Mouse (Mus musculus): ENCODE data around the gene Akp3. TPM values are rescaled to one million over a fixed set of nuclear protein-coding genes. Genes with fewer than 3 reads are reported as not detected.

The Akp3 gene
- polyA plus RNA-seq, 1 experiment from 2014 or later = not detected

DNA sequence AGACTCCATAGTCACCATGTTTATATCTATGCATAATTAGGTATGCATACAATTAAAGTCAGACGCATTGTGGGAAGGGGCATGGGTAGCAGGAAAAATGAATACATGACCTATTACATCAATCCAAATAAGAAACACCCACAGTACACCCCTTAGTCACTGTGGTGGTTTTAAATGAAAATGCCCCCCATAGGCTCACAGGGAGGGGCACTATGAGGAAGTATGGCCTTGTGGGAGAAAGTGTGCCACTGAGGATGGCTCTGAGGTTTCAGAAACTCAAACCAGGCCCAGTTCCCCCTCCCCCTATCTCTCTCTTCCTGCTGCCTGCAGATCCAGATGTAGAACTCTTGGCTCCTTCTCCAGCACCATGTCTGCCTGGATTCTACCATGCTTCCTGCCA lies 20.8 kb upstream of the Akp3 start:
- 80% methylated on average over 1 of the region's 1 CpGs for WGBS
- Histone ChIP-seq H3K9me3 (ENCODE audit: control insufficient read depth, low read length) (no peaks in the 10 kb centered on the region), H3K4me1 (replicated peaks; ENCODE audit: control insufficient read depth, insufficient read depth, low read length) (no peaks in the 10 kb centered on the region), H3K4me2 (ENCODE audit: low read depth, low read length) (no peak overlapping the region), H3K4me3 (ENCODE audit: low read length) (no peak overlapping the region), H3K27me3 (ENCODE audit: control insufficient read depth, insufficient read depth, low read depth, low read length) (no peaks in the 10 kb centered on the region; the same call in 1 of the 2 replicates), H3K27ac (ENCODE audit: low read length) (no peak overlapping the region), H3K9ac (ENCODE audit: low read length) (no peak overlapping the region), H3K36me3 (ENCODE audit: control insufficient read depth, insufficient read depth, low read length) (no peaks in the 10 kb centered on the region)
- no peak for ATAC-seq (ENCODE audit: low read depth)

DNA sequence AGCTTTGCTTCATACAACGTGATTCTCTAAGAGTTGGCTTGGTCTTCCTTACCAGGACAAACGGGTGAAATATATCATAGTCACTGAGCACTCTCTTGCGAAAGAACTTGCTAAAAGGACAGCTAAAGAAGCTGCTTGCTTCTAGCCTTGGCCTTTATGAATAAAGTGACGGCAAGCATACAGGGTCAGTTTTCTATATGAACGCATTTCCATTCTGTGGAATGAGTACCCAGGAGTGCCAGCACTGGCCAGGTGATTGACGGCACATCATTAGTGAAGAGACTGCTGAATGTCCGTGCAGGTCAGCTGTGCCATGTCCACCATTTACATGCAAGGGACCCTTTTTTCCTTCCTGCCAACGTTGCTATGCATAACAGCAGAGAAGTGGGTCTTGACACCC lies 18.2 kb upstream of the Akp3 start:
- no peak for ATAC-seq (ENCODE audit: low read depth)
- Histone ChIP-seq H3K9me3 (ENCODE audit: control insufficient read depth, low read length) (no peaks in the 10 kb centered on the region), H3K4me1 (replicated peaks; ENCODE audit: control insufficient read depth, insufficient read depth, low read length) (no peaks in the 10 kb centered on the region), H3K27me3 (ENCODE audit: control insufficient read depth, insufficient read depth, low read depth, low read length) (no peaks in the 10 kb centered on the region), H3K36me3 (ENCODE audit: control insufficient read depth, insufficient read depth, low read length) (no peaks in the 10 kb centered on the region), H3K9ac (ENCODE audit: low read length) (no peak overlapping the region), H3K27ac (ENCODE audit: low read length) (no peak overlapping the region), H3K4me2 (ENCODE audit: low read depth, low read length) (no peak overlapping the region), H3K4me3 (ENCODE audit: low read length) (no peak overlapping the region)
- WGBS = 67% methylated on average over 8 of the region's 8 CpGs

DNA sequence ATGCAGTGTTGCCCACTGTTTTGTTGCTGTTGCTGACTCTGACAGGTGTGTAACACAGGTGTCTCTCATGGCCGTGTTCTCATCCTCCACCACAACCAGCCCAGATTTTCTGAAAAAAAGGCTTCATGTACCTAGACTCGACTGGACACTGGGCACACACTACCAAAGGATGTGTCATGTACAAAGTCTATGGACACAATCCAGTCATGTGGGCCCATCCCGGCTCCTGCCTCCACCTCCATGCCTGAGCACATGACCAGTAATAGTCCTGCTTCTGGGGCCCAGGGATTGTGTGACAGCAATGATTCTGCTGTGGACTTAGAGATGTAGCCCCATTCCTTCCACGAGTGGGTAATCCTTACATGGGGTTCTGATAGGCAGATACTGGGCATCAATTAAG lies 16.2 kb upstream of the Akp3 start:
- Histone ChIP-seq H3K27me3 (ENCODE audit: control insufficient read depth, insufficient read depth, low read depth, low read length) (no peaks in the 10 kb centered on the region), H3K9ac (ENCODE audit: low read length) (no peak overlapping the region), H3K4me1 (replicated peaks; ENCODE audit: control insufficient read depth, insufficient read depth, low read length) (no peaks in the 10 kb centered on the region), H3K4me3 (ENCODE audit: low read length) (no peak overlapping the region), H3K9me3 (ENCODE audit: control insufficient read depth, low read length) (no peaks in the 10 kb centered on the region), H3K36me3 (ENCODE audit: control insufficient read depth, insufficient read depth, low read length) (no peaks in the 10 kb centered on the region), H3K27ac (ENCODE audit: low read length) (no peak overlapping the region), H3K4me2 (ENCODE audit: low read depth, low read length) (no peak overlapping the region)
- no peak for ATAC-seq (ENCODE audit: low read depth)
- 80% methylated on average over 4 of the region's 4 CpGs for WGBS

DNA sequence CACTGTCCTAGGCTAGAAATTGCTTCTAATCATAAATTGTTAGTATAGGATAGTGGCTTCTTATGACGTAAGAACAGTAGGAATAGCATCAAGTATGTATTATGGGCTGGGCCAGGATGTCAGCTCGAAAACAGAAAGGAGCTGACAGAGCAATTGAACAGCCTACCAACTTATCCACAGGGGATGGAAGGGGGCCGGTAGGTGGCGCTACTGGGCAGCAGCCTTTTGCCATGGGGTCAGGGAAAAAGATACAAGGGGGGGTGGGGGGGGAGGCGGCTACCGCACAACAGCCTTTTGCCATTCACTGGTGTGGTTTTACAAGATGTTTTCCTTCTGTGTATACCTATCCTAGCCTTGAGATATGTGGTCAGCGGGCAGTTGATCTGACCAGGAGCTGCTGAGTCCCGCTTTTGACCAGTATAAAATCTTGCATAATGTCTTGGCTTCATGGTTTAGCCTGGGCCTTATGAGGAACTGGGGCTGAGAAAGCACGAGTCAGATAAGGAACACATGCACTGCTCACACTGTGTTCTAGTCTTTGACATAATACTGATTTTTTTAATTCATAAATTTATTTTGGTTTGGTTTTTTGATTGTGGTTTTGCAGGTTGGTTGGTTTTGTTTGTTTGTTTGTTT lies 12.9 kb upstream of the Akp3 start:
- ATAC-seq (ENCODE audit: low read depth) = no peak
- 35% methylated on average over 9 of the region's 9 CpGs for WGBS
- Histone ChIP-seq H3K36me3 (ENCODE audit: control insufficient read depth, insufficient read depth, low read length) (no peaks in the 10 kb centered on the region), H3K9ac (ENCODE audit: low read length) (no peak overlapping the region), H3K27me3 (ENCODE audit: control insufficient read depth, insufficient read depth, low read depth, low read length) (no peaks in the 10 kb centered on the region), H3K4me1 (replicated peaks; ENCODE audit: control insufficient read depth, insufficient read depth, low read length) (no peaks in the 10 kb centered on the region), H3K4me3 (ENCODE audit: low read length) (no peak overlapping the region), H3K4me2 (ENCODE audit: low read depth, low read length) (no peak overlapping the region), H3K27ac (ENCODE audit: low read length) (no peak overlapping the region), H3K9me3 (ENCODE audit: control insufficient read depth, low read length) (no peaks in the 10 kb centered on the region)

DNA sequence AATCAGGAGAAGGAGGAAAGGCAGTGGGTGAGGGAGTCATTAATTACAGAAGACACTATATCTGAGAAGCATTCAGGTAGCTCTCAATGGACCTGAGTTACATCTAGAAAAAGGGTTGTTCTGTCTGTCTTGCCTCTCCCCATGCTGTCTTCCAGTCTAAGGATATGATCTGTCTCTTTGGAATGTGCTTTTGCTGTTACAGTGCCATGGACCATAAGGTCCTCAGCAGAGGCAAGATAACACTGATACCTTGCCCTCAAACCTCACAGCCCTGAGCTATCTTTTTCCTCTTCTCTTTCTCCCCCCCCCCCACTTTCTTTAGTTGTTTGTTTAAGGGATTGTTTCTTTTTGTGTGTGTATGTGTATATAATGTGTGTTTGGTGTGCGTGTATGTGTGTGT lies 10.0 kb upstream of the Akp3 start:
- no peaks in the 10 kb centered on the region for H3K9me3 ChIP-seq (ENCODE audit: control insufficient read depth, low read length)
- H3K27ac ChIP-seq (ENCODE audit: low read length) = no peak overlapping the region
- H3K4me2 ChIP-seq (ENCODE audit: low read depth, low read length) = no peak overlapping the region
- no peaks in the 10 kb centered on the region for H3K4me1 ChIP-seq (replicated peaks; ENCODE audit: control insufficient read depth, insufficient read depth, low read length)
- ATAC-seq (ENCODE audit: low read depth) = no peak
- H3K36me3 ChIP-seq (ENCODE audit: control insufficient read depth, insufficient read depth, low read length) = no peaks in the 10 kb centered on the region
- WGBS = 72% methylated on average over 1 of the region's 1 CpGs
- no peak overlapping the region for H3K9ac ChIP-seq (ENCODE audit: low read length)
- H3K27me3 ChIP-seq (ENCODE audit: control insufficient read depth, insufficient read depth, low read depth, low read length) = no peaks in the 10 kb centered on the region
- H3K4me3 ChIP-seq (ENCODE audit: low read length) = no peak overlapping the region

DNA sequence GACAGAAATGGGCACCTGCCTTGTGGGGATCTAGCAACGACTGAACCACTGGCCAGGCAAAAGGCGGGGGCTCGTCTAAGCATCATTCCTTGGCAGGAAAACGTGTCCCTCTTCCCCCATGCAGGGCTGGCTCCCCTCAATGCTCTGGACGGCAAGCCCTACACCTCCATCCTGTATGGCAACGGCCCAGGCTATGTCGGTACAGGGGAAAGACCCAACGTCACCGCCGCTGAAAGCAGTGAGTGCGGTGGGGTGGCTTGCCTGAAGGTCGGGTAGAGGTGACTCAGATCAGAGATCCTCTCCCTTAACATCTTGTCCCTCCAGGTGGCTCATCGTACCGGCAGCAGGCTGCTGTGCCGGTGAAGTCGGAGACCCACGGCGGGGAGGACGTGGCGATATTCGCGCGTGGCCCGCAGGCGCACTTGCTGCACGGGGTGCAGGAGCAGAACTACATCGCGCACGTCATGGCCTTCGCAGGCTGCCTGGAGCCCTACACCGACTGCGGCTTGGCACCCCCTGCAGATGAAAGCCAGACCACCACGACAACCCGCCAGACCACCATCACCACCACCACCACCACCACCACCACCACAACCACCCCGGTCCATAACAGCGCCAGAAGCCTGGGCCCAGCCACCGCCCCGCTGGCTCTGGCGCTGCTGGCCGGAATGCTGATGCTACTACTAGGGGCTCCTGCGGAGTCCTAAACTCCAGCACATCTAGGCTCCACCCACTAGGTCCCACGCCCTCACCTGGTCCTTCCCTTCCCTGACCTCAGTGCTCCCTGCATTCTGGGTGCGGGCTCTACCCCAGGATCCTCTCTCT lies 2.6 kb downstream of the Akp3 start:
- H3K4me1 ChIP-seq (replicated peaks; ENCODE audit: control insufficient read depth, insufficient read depth, low read length) = no peaks in the 10 kb centered on the region
- no peak overlapping the region for H3K4me2 ChIP-seq (ENCODE audit: low read depth, low read length)
- H3K27me3 ChIP-seq (ENCODE audit: control insufficient read depth, insufficient read depth, low read depth, low read length) = peaks cover 32% of the 10 kb centered on the region
- WGBS = 10% methylated on average over 43 of the region's 43 CpGs
- no peak for ATAC-seq (ENCODE audit: low read depth)
- no peaks in the 10 kb centered on the region for H3K36me3 ChIP-seq (ENCODE audit: control insufficient read depth, insufficient read depth, low read length)
- no peak overlapping the region for H3K27ac ChIP-seq (ENCODE audit: low read length)
- no peak overlapping the region for H3K4me3 ChIP-seq (ENCODE audit: low read length)
- H3K9ac ChIP-seq (ENCODE audit: low read length) = no peak overlapping the region
- H3K9me3 ChIP-seq (ENCODE audit: control insufficient read depth, low read length) = no peaks in the 10 kb centered on the region

DNA sequence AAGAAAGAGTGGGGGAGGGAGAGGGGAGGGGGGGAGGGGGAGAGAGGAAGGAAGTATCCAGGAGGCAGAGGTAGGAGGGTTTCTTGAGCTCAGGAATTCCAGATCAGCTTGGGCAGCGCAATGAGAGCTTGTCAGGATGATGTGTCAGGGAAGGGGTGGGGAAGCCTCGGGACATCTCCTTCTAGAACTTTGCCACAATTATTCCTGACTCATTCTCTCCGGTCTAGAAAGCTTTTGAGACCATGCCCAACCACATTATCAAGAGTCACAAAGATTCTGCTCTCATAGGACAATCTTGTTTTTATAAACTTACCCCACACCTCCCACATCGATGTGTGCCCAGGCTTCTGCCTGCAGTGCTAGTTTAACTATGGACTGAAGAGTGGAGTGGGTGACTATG lies 7.0 kb downstream of the Akp3 start:
- no peaks in the 10 kb centered on the region for H3K9me3 ChIP-seq (ENCODE audit: control insufficient read depth, low read length)
- H3K27ac ChIP-seq (ENCODE audit: low read length) = no peak overlapping the region
- peaks cover 25% of the 10 kb centered on the region for H3K27me3 ChIP-seq (ENCODE audit: control insufficient read depth, insufficient read depth, low read depth, low read length)
- no peaks in the 10 kb centered on the region for H3K36me3 ChIP-seq (ENCODE audit: control insufficient read depth, insufficient read depth, low read length)
- H3K9ac ChIP-seq (ENCODE audit: low read length) = no peak overlapping the region
- no peaks in the 10 kb centered on the region for H3K4me1 ChIP-seq (replicated peaks; ENCODE audit: control insufficient read depth, insufficient read depth, low read length)
- no peak overlapping the region for H3K4me3 ChIP-seq (ENCODE audit: low read length)
- WGBS = 79% methylated on average over 4 of the region's 4 CpGs
- no peak for ATAC-seq (ENCODE audit: low read depth)
- no peak overlapping the region for H3K4me2 ChIP-seq (ENCODE audit: low read depth, low read length)

DNA sequence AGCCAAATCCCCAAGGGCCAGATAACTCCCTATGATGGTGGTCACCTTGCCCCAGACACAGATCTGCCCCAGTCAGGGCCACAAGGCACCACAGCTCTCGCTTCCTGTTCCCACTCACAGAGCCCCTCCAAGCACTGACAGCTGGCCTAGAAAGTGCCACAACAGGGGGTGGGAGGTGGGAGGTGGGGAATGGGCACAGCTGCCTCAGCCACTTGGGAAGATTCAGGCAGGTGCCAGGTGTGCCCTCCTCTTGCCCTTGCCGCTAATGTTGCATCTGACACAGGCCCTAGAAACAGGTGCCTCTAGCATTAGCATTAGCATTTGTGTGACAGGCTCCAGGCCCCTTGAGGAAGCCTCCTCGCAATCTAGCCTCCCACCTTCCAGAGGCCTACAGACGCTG lies 16.8 kb downstream of the Akp3 start:
- Histone ChIP-seq H3K4me2 (ENCODE audit: low read depth, low read length) (no peak overlapping the region), H3K9ac (ENCODE audit: low read length) (no peak overlapping the region), H3K4me1 (replicated peaks; ENCODE audit: control insufficient read depth, insufficient read depth, low read length) (no peaks in the 10 kb centered on the region), H3K27me3 (ENCODE audit: control insufficient read depth, insufficient read depth, low read depth, low read length) (no peaks in the 10 kb centered on the region), H3K9me3 (ENCODE audit: control insufficient read depth, low read length) (no peaks in the 10 kb centered on the region), H3K4me3 (ENCODE audit: low read length) (no peak overlapping the region), H3K27ac (ENCODE audit: low read length) (no peak overlapping the region), H3K36me3 (ENCODE audit: control insufficient read depth, insufficient read depth, low read length) (no peaks in the 10 kb centered on the region)
- no peak for ATAC-seq (ENCODE audit: low read depth)
- 77% methylated on average over 4 of the region's 4 CpGs for WGBS

DNA sequence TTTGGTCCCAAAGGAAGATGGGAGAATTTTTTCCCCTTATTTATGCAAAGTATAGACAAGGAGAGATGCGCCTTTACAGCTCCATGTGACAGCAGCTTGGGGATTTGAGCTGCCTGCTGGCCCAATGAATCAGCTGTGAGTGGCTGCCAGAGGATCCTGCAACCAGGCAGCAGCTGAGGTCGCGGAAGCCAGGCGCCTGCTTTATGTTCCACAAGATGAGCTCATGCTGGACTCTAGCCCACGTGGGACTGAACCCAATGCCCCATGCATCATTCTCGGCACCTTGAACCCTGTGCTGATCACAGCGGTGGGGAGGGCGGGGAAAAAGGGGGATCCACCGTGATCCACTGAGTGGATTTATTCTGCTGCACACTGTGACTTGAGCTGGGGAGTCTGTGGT lies 17.7 kb downstream of the Akp3 start:
- WGBS = 58% methylated on average over 9 of the region's 9 CpGs
- H3K36me3 ChIP-seq (ENCODE audit: control insufficient read depth, insufficient read depth, low read length) = no peaks in the 10 kb centered on the region
- H3K4me2 ChIP-seq (ENCODE audit: low read depth, low read length) = no peak overlapping the region
- no peaks in the 10 kb centered on the region for H3K4me1 ChIP-seq (replicated peaks; ENCODE audit: control insufficient read depth, insufficient read depth, low read length)
- ATAC-seq (ENCODE audit: low read depth) = no peak
- H3K27ac ChIP-seq (ENCODE audit: low read length) = no peak overlapping the region
- H3K4me3 ChIP-seq (ENCODE audit: low read length) = no peak overlapping the region
- no peak overlapping the region for H3K9ac ChIP-seq (ENCODE audit: low read length)
- H3K27me3 ChIP-seq (ENCODE audit: control insufficient read depth, insufficient read depth, low read depth, low read length) = no peaks in the 10 kb centered on the region
- no peaks in the 10 kb centered on the region for H3K9me3 ChIP-seq (ENCODE audit: control insufficient read depth, low read length)

All from lung, embryonic 16.5 days (tissue).